Mouse (Mus musculus): ENCODE results near the gene Pdzd7. TPM values are rescaled to one million over a fixed set of nuclear protein-coding genes. Genes with fewer than 3 reads are reported as not detected.

Pdzd7 gene
- polyA plus RNA-seq, 2 experiments, result 0.26 to 0.85 TPM

DNA sequence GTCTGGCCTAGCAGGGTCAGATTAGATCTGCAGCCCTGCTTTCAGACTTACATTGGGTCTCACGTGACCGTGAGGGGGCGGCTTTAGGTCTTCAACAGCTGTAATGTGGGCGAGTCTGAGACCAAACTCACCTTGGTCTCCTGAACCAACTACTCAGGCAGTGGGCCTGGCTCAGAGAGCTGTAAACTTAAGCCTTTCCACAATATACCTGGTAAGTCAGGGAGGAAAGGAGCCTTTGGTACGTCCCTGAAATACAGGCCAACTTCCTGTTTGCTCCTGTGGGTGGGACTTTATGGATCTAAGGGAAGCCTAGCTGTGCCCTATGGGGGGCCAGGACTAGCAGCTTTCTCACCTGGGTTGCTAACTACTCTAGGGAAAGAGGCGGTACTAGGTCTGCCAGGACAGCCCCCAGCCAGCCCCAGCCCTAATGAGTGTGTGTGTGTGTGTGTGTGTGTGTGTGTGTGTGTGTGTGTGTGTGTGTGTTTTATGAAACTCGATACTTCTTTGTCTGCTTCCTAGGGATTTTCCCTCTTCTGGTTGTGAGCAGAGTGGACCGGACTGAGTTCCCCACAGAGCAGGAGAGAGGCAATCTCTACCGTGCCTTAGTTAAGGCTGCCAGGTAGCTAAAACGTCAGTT lies 31.1 kb downstream of the Pdzd7 start, which contains the start of gene Lzts2:
Gene Lzts2, plus strand, starts transcription at position 80 of the 637 bp plus-strand sequence.
- DNase-seq (ENCODE audit: low spot score), result peak; percentile 40
- no peak for ATAC-seq (ENCODE audit: low FRiP score, low read depth)
- no peak for TF ChIP-seq POLR2A (IDR thresholded peaks at IDR 0.05; ENCODE audit: borderline replicate concordance, extremely low read depth, insufficient read depth, insufficient read length)
- WGBS, result 3% methylated on average over 10 of the region's 10 CpGs
- peak within 1 kb of the TSS; percentile 99 for H3K27ac ChIP-seq (replicated peaks; ENCODE audit: low read depth, low read length)
- H3K9me3 ChIP-seq (ENCODE audit: control insufficient read depth, low read length), result no peaks in the 10 kb centered on the region
- H3K4me2 ChIP-seq (replicated peaks; ENCODE audit: low read depth, low read length, severe bottlenecking), result peak within 1 kb of the TSS; percentile 96
- H3K27me3 ChIP-seq (ENCODE audit: control insufficient read depth, insufficient read depth, low read length), result no peaks in the 10 kb centered on the region
- H3K4me1 ChIP-seq (ENCODE audit: control insufficient read depth, insufficient read depth, low read length), result peaks cover 35% of the 10 kb centered on the region
- peak within 1 kb of the TSS; percentile 73 for H3K4me3 ChIP-seq (replicated peaks; ENCODE audit: low read length)
- H3K9ac ChIP-seq (ENCODE audit: low read depth, low read length, severe bottlenecking), result peak within 1 kb of the TSS; percentile 58
- peaks cover 26% of the 10 kb centered on the region for H3K36me3 ChIP-seq (ENCODE audit: control insufficient read depth, insufficient read depth, low read length)

DNA sequence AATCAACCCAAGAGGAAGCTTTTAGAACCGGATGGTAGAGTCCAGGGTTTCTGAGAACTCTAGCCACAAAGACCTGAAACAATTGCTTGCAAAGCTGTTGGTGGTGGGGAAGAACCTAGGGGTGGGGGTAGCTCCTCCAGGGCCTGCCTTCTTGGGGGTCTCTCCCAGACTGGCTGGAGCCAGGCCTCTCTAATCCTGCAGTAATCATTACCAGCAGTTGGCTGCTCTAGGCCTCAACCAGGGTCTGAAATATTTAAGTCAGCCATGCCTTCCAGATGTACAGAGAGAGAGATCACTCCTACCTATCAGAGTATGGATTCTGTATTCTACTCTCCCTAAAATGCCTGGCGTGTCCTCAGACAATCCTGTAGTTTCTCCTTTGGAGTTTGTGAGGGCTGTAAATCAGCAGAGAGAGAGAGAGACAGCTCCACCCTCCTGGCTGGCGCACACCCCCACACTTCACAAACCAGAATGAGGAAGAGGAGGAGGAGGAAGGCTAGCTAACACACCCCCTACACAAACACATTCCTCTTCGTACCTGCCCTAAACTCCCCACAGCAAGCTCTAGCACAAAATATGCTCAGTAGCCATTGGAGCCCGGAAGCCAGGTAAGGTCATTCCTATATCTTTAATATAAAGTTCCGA lies 31.8 kb downstream of the Pdzd7 start:
- Histone ChIP-seq H3K27ac (replicated peaks; ENCODE audit: low read depth, low read length) (peak overlapping the region; percentile 99), H3K4me1 (ENCODE audit: control insufficient read depth, insufficient read depth, low read length) (peaks cover 28% of the 10 kb centered on the region), H3K4me3 (replicated peaks; ENCODE audit: low read length) (no peak overlapping the region), H3K9me3 (ENCODE audit: control insufficient read depth, low read length) (no peaks in the 10 kb centered on the region), H3K27me3 (ENCODE audit: control insufficient read depth, insufficient read depth, low read length) (no peaks in the 10 kb centered on the region), H3K9ac (ENCODE audit: low read depth, low read length, severe bottlenecking) (no peak overlapping the region), H3K36me3 (ENCODE audit: control insufficient read depth, insufficient read depth, low read length) (peaks cover 26% of the 10 kb centered on the region), H3K4me2 (replicated peaks; ENCODE audit: low read depth, low read length, severe bottlenecking) (peak overlapping the region; percentile 96)
- no peak for TF ChIP-seq POLR2A (IDR thresholded peaks at IDR 0.05; ENCODE audit: borderline replicate concordance, extremely low read depth, insufficient read depth, insufficient read length)
- ATAC-seq (ENCODE audit: low FRiP score, low read depth), result no peak
- 30% methylated on average over 6 of the region's 6 CpGs for WGBS
- DNase-seq (ENCODE audit: low spot score), result peak; percentile 39

DNA sequence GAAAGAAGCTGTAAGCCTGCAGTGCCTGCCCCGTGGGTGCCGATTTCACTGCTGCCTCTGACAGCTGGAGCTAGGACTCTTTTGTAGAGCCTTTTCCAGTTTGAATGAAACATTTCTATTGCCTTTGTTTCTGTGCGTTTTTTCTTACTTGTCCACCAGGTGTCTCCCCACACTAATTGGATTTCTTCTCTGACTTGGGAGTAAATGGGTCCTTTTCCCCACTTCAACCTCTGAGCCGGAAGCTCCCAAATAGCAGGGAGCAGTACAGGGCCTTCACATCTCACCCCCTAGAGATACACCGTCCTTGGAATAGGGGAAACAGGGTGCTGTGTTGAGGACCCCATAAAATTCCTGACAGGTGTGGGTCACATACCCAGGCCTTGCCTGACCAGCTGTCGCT lies 32.9 kb downstream of the Pdzd7 start:
- no peak for TF ChIP-seq POLR2A (IDR thresholded peaks at IDR 0.05; ENCODE audit: borderline replicate concordance, extremely low read depth, insufficient read depth, insufficient read length)
- ATAC-seq (ENCODE audit: low FRiP score, low read depth), result no peak
- H3K36me3 ChIP-seq (ENCODE audit: control insufficient read depth, insufficient read depth, low read length), result peaks cover 26% of the 10 kb centered on the region
- DNase-seq (ENCODE audit: low spot score), result peak; percentile 60
- no peaks in the 10 kb centered on the region for H3K9me3 ChIP-seq (ENCODE audit: control insufficient read depth, low read length)
- WGBS, result 30% methylated on average over 6 of the region's 6 CpGs
- no peak overlapping the region for H3K4me2 ChIP-seq (replicated peaks; ENCODE audit: low read depth, low read length, severe bottlenecking)
- H3K4me3 ChIP-seq (replicated peaks; ENCODE audit: low read length), result no peak overlapping the region
- no peaks in the 10 kb centered on the region for H3K27me3 ChIP-seq (ENCODE audit: control insufficient read depth, insufficient read depth, low read length)
- H3K27ac ChIP-seq (replicated peaks; ENCODE audit: low read depth, low read length), result peak overlapping the region; percentile 52; the same call in 1 of the 2 replicates
- peaks cover 26% of the 10 kb centered on the region for H3K4me1 ChIP-seq (ENCODE audit: control insufficient read depth, insufficient read depth, low read length)
- H3K9ac ChIP-seq (ENCODE audit: low read depth, low read length, severe bottlenecking), result no peak overlapping the region

DNA sequence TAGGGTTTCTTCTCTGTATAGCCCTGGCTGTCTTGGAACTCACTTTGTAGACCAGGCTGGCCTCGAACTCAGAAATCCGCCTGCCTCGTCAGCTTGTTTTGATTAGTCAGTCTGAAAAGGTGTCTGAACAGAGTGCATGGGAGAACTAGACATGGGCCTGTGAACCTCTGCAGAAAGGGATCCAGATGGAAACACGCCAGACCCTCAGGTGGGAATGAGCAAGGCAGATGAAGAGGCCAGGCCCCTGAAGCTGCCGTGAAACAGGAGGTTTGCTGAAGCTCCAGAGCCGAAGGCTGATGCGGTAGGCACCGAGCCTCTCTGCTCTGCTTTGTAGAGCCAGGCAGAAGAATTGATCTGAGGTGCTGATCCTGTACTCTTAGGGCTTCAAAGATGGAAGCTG lies 33.3 kb downstream of the Pdzd7 start:
- peaks cover 26% of the 10 kb centered on the region for H3K36me3 ChIP-seq (ENCODE audit: control insufficient read depth, insufficient read depth, low read length)
- no peak for TF ChIP-seq POLR2A (IDR thresholded peaks at IDR 0.05; ENCODE audit: borderline replicate concordance, extremely low read depth, insufficient read depth, insufficient read length)
- no peak overlapping the region for H3K4me2 ChIP-seq (replicated peaks; ENCODE audit: low read depth, low read length, severe bottlenecking)
- no peak for ATAC-seq (ENCODE audit: low FRiP score, low read depth)
- no peaks in the 10 kb centered on the region for H3K9me3 ChIP-seq (ENCODE audit: control insufficient read depth, low read length)
- no peak overlapping the region for H3K4me3 ChIP-seq (replicated peaks; ENCODE audit: low read length)
- H3K4me1 ChIP-seq (ENCODE audit: control insufficient read depth, insufficient read depth, low read length), result peaks cover 29% of the 10 kb centered on the region
- no peak for DNase-seq (ENCODE audit: low spot score)
- no peak overlapping the region for H3K9ac ChIP-seq (ENCODE audit: low read depth, low read length, severe bottlenecking)
- no peak overlapping the region for H3K27ac ChIP-seq (replicated peaks; ENCODE audit: low read depth, low read length)
- H3K27me3 ChIP-seq (ENCODE audit: control insufficient read depth, insufficient read depth, low read length), result no peaks in the 10 kb centered on the region
- 59% methylated on average over 8 of the region's 8 CpGs for WGBS

DNA sequence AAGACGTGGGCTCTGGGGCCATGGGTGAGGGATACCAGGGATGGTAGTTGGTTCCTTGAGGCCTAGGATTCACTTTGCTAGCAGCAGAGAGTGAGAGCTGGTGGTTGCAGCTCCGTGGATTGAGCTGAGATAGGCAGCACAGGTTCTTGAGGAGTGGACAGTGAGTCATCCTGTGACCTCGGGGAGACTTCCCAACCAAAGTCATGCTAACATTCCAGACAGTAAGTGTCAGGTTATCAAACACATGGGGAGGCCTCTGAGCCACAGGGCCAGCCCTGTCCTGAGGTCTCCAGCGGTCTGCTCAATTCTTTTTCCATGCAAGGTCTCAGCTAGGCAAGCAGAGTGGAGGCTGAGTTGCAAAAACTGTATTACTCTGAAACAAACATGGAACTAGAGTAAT lies 34.9 kb downstream of the Pdzd7 start:
- 92% methylated on average over 4 of the region's 4 CpGs for WGBS
- Histone ChIP-seq H3K4me1 (ENCODE audit: control insufficient read depth, insufficient read depth, low read length) (peaks cover 27% of the 10 kb centered on the region), H3K36me3 (ENCODE audit: control insufficient read depth, insufficient read depth, low read length) (peaks cover 26% of the 10 kb centered on the region), H3K9ac (ENCODE audit: low read depth, low read length, severe bottlenecking) (no peak overlapping the region), H3K27ac (replicated peaks; ENCODE audit: low read depth, low read length) (no peak overlapping the region), H3K9me3 (ENCODE audit: control insufficient read depth, low read length) (no peaks in the 10 kb centered on the region), H3K4me3 (replicated peaks; ENCODE audit: low read length) (no peak overlapping the region), H3K27me3 (ENCODE audit: control insufficient read depth, insufficient read depth, low read length) (no peaks in the 10 kb centered on the region), H3K4me2 (replicated peaks; ENCODE audit: low read depth, low read length, severe bottlenecking) (no peak overlapping the region)
- TF ChIP-seq POLR2A (IDR thresholded peaks at IDR 0.05; ENCODE audit: borderline replicate concordance, extremely low read depth, insufficient read depth, insufficient read length), result no peak
- ATAC-seq (ENCODE audit: low FRiP score, low read depth), result no peak
- no peak for DNase-seq (ENCODE audit: low spot score)

Measured in limb, embryonic 14.5 days (tissue).